Mouse (Mus musculus) left cerebral cortex, postnatal 10 days (tissue): Measurements from ENCODE around the gene Iqcf3. TPM values are rescaled to one million over a fixed set of nuclear protein-coding genes. Genes with fewer than 3 reads are reported as not detected.
"Not testable (repeated sequence)": the region's sequence is repeated elsewhere in the genome, so short reads cannot be mapped to it uniquely, and the experiment has no call there.

ENCODE experiments used
- DNase-seq, 2 experiments: peaks; one replicate each; pipeline ENCODE4 v3.0.0; 2021 to 2022; ENCODE audit warnings: low spot score in 2 of 2, mixed read lengths in 1 of 2; ENCODE audit errors: extremely low spot score in 1 of 2
- intact Hi-C: fragments of 180-260 bp; cut with DNase I; formaldehyde crosslinking; loops from one replicate; pipeline ENCODE4 v1.15.1; 2025
- total RNA-seq, 2 experiments: library from RNA; stranded (reverse); gene quantifications; 2 replicates each; pipeline ENCODE4 v1.2.3; 2021

Gene Iqcf3
- total RNA-seq, 2 experiments from 2014 or later: not detected

GRCm38 (mm10) chr9:106514273-106514672 lies 47.2 kb downstream of the Iqcf3 start, which contains the start of gene Iqcf5:
Gene Iqcf5, plus strand, starts transcription at chr9:106514573.
- no peak for DNase-seq
- intact Hi-C loops: no loop called here

- DNase-seq: no peak
- intact Hi-C loops: no loop called here
These were observed 47.9 kb downstream of the Iqcf3 start for GRCm38 (mm10) chr9:106513566-106513965.

GRCm38 (mm10) chr9:106512729-106513450 lies 48.5 kb downstream of the Iqcf3 start:
- peak in 1 of 2 experiments; percentile 67 for DNase-seq
- intact Hi-C loops: no loop called here

GRCm38 (mm10) chr9:106509356-106509755 lies 52.1 kb downstream of the Iqcf3 start:
- intact Hi-C loops: no loop called here
- peak in 1 of 2 experiments; percentile 33 for DNase-seq

GRCm38 (mm10) chr9:106504246-106504645 lies 57.2 kb downstream of the Iqcf3 start:
- DNase-seq: no peak
- intact Hi-C loops: no loop called here

DNA sequence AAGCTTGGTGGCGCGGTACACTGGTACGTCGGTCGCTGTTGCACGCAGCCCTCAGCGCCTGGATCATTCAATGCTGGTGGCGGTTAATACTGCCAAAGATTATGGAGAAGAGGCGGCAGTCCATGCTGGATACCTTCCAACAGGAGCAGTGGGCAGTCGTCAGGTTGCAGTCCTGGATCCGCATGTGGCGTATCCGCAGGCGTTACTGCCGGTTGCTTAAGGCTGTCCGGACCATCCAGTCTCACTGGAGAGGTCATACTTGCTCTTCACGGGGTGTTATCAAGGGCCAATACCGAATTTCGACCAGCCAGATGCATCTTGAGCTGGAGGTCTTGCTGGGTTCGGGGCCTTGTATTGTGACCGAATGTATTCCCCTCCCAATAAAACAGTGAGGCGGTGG lies 59.6 kb downstream of the Iqcf3 start:
- DNase-seq: no peak
- intact Hi-C loops: no loop called here

GRCm38 (mm10) chr9:106499667-106500066 lies 61.8 kb downstream of the Iqcf3 start, which contains the start of gene Iqcf1:
Gene Iqcf1, plus strand, starts transcription at chr9:106499967.
- DNase-seq: no peak
- intact Hi-C loops: no loop called here

DNA sequence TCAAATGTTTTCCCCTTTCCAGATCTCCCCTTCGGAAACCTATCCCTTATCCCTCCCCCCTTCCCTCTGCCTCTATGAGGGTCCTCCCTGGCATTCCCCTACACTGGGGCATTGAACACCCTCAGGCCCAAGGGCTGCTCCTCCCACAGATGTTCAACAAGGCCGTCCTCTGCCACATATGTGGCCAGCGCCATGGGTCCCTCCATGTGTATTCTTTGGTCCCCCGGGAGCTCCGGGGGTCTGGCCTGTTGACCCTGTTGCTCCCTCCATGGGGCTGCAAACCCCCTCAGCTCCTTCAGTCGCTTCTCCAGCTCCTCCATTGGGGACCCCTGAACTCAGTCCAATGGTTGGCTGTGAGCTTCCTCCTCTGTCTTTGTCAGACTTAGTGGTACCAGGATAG lies 73.8 kb downstream of the Iqcf3 start:
- DNase-seq: not testable (repeated sequence)

DNA sequence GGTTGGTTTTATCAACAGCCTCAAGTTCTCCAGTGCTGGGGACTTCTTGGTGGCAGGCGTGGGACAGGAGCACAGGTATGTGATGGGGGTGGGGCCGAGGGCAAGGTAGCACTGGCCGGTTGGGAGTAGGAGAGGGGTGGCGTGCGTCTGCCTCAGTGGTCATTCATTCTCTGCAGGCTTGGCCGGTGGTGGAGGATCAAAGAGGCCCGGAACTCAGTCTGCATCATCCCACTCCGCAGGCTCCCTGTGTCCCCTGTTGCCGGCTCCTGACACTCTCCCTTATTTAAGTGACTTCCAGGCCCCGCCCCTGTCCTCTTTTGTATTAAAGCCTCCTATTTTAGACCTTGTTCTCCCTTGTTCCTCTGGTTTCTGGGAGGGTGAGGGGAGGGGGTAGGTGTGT lies 76.4 kb downstream of the Iqcf3 start:
- DNase-seq: peak in 1 of 2 experiments; percentile 27
- intact Hi-C loops: no loop called here

More for the DNA sequence above, 73.8 kb downstream of the Iqcf3 start:
- intact Hi-C loops: not testable (repeated sequence)

DNA sequence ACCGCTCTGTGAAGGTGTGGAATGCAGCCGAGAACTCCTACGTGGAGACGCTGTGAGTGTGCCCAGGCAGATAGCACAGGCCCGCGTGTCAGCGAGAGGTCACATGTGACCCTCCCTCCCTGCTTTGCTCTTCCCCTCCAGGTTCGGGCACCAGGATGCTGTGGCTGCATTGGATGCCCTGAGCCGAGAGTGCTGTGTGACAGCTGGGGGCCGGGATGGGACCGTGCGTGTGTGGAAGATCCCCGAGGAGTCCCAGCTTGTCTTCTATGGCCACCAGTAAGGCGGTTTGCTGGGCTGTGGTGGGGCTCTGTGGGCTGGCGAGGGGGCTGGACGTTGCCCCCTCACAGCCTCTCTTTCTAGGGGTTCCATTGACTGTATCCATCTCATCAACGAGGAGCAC lies 77.8 kb downstream of the Iqcf3 start:
- intact Hi-C loops: no loop called here
- peak in 1 of 2 experiments; percentile 20 for DNase-seq

DNA sequence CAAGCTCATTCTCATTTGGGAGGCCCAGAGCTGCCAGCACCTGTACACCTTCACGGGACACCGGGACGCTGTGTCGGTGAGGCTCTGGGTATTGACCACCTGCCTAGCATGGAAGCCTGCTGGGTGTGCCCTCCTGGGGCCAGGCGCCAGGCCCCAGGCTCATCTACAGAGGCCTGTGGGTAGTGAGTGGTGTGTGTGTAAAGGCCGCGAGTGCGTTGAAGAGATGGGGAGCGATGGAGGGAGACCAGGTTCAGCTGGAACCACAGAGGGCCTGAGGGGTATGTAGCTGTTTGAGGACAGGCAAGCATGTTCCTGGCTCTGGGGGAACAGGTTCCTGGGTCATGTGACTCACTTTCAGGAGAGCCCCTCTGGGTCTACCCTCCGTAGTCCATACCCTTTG lies 78.3 kb downstream of the Iqcf3 start:
- intact Hi-C loops: no loop called here
- no peak for DNase-seq

DNA sequence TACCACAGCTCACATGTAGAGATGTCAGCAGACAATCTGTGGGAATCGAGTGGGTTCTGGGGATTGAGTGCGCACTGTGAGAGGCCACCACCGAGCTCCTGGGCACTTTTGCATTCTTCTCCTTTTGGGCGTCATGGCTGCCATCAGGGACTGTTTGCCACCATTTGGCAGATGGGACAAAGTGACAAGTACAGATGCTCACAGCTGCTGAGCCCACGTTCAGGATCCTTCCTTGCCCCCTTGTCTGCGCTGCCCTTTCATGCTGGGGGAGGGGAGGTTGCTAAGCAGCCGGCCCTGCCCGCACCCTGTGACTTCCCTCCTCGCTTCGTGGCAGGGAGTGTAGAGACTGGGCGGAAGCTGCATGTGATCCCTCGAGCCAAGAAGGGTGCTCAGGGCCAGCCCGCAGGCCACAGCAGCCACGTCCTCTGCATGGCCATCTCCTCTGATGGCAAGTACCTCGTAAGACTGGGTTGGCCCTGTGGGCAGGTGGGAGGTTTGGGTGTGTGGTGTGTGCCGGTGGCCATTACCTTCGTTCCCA lies 78.8 kb downstream of the Iqcf3 start:
- intact Hi-C loops: no loop called here
- peak in 1 of 2 experiments; percentile 21 for DNase-seq

DNA sequence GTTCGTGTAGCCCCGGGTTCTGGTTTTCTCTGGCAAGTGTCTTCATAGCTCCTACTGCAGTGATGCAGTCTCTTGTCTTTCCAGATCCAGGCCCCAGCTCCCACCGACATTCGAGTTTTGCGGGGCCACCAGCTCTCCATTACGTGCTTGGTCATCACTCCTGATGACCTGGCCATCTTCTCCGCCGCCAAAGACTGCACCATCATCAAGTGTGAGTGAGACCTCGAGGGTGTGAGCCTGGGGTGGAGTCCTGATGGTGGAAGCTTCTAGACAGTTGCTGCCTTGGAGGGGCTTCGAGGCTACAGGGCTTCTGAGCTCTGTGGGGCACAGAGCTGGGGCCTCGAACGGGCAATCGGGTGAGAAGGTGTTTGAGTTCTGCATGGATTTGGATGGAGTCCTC lies 79.8 kb downstream of the Iqcf3 start:
- peak in 1 of 2 experiments; percentile 19 for DNase-seq
- intact Hi-C loops: no loop called here

- DNase-seq: peak in 1 of 2 experiments; percentile 22
- intact Hi-C loops: no loop called here
These were observed 80.4 kb downstream of the Iqcf3 start for GRCm38 (mm10) chr9:106481075-106481474.

DNA sequence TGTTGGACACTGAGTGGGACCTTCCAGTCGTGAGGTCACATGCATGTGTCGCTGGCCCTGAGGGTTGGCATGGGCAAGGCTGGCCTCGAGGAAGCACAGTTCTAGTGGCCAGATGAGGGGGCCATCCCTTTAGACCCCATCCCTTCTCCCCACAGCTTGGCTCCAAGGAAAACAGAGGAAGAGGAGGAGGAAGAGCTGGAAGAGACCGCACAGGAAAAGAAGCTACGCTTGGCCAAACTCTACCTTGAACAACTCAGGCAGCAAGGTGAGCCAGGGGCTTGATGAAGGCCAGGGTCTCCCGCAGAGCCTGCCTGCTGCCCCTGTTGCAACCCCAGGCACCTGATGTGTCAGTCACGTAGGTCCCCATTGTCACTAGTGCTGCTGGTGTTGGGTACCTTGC lies 80.9 kb downstream of the Iqcf3 start:
- intact Hi-C loops: no loop called here
- peak in 1 of 2 experiments; percentile 13 for DNase-seq

DNA sequence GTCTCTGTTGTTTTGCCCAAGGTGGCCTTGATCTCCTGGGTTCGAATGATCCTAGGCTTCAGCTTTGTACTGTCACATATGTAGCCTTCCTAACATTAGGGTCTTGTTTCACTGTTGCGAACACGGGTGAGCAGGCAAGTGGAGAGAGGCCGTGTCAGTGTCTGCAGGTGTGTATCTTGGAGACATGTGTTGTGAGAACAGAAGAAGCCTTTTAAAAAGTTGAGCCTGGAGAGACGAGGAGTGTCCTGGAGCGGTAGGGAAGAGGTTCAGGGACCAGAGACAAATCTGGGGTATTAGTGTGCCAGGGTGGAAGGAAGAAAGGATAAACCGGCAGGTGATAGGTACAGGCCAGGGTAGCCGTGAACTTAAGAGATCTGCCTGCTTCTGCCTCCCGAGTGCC lies 83.3 kb downstream of the Iqcf3 start:
- intact Hi-C loops: no loop called here

GRCm38 (mm10) chr9:106477649-106478048 lies 83.8 kb downstream of the Iqcf3 start:
- intact Hi-C loops: no loop called here
- DNase-seq: peak in 1 of 2 experiments; percentile 13

More for the DNA sequence above, 83.3 kb downstream of the Iqcf3 start:
- peak in 1 of 2 experiments; percentile 7 for DNase-seq

DNA sequence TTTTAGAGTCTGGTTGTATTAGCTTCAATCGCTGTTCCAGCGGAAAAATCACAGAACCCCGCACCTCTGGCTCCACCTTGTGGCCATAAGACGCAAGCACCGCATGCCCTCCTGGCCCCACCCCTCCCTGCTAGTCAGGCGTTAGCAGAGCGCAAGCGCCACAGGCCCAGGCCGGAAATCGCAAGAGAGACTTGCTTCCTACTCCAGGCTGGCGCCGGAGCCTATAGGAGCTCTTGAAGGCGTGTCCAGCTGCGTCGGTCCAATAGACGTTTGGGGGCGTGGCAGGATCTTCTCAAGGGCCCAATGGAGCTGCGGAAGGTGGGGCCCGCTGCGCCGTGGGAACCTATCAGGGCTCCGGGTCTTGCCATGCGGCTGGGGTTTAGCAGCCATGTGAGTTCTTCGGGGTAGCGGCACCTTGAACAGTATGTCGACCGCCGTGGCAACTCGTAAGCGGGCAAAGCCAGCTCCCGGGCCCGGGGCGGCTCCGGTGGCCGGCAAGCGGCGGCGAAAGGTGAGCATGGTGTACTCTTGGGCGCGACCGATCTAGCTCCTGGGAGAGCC lies 84.4 kb downstream of the Iqcf3 start, which contains the start of gene Parp3:
Parp3 (minus strand) TSS at position 26 of the 561 bp plus-strand sequence.
- intact Hi-C loops: no loop called here
- peak; percentile 100 for DNase-seq

- peak in 1 of 2 experiments; percentile 61 for DNase-seq
- intact Hi-C loops: no loop called here
These were observed 85.2 kb downstream of the Iqcf3 start for GRCm38 (mm10) chr9:106476002-106476923.
